Mouse (Mus musculus) ZHBTc4 (cell line): ENCODE data around the gene Olfr419.

Experiments
- DNase-seq: peaks from one replicate; pipeline ENCODE4 v3.0.0-alpha.2; 2011; ENCODE audit warnings: low read depth, low spot score

Gene Olfr419

GRCm38 (mm10) chr1:174251961-174252360 is at the start of gene Olfr419:
Gene Olfr419, minus strand, starts transcription at chr1:174252061.
- DNase-seq: no peak

GRCm38 (mm10) chr1:174270643-174271042 is 18.8 kb upstream of the Olfr419 start:
- no peak for DNase-seq

GRCm38 (mm10) chr1:174269162-174269561 is 17.3 kb upstream of the Olfr419 start:
- DNase-seq: no peak

GRCm38 (mm10) chr1:174267816-174268215 is 16.0 kb upstream of the Olfr419 start:
- DNase-seq: no peak

- DNase-seq: no peak
These were observed 1.5 kb downstream of the Olfr419 start for GRCm38 (mm10) chr1:174250376-174250775.

- no peak for DNase-seq
These were observed 4.7 kb downstream of the Olfr419 start for GRCm38 (mm10) chr1:174247170-174247569.

- no peak for DNase-seq
These were observed 5.8 kb downstream of the Olfr419 start for GRCm38 (mm10) chr1:174246080-174246479.

- DNase-seq: no peak
These were observed 7.2 kb downstream of the Olfr419 start for GRCm38 (mm10) chr1:174244621-174245020.

GRCm38 (mm10) chr1:174239916-174240315 is 11.9 kb downstream of the Olfr419 start:
- DNase-seq: no peak

GRCm38 (mm10) chr1:174216528-174217204 is 35.2 kb downstream of the Olfr419 start:
- no peak for DNase-seq

- DNase-seq: no peak
These were observed 36.4 kb downstream of the Olfr419 start for GRCm38 (mm10) chr1:174215270-174216038.

- DNase-seq: no peak
These were observed 39.6 kb downstream of the Olfr419 start for GRCm38 (mm10) chr1:174212286-174212685.

GRCm38 (mm10) chr1:174204699-174205098 is 47.2 kb downstream of the Olfr419 start:
- DNase-seq: no peak
